Mouse (Mus musculus) heart, embryonic 13.5 days (tissue): ENCODE results near the gene Zfp13. TPM values are rescaled to one million over a fixed set of nuclear protein-coding genes. Genes with fewer than 3 reads are reported as not detected.

ENCODE experiments used
- ATAC-seq: fragments of 200-750 bp; cut with Nextera tagmentation; 2 replicates; pipeline ENCODE4 v1.8.0; 2017; ENCODE audit warnings: moderate TSS enrichment; ENCODE audit not compliant: insufficient number of reproducible peaks, low FRiP score, low TSS enrichment; ENCODE audit errors: extremely low read depth
- H3K27ac ChIP-seq: fragments of 300-500 bp; sonication (generic); replicated peaks from 2 replicates; pipeline ENCODE4 v1.5.1; 2015; ENCODE audit warnings: moderate library complexity, mild to moderate bottlenecking, inconsistent platforms
- H3K27me3 ChIP-seq: fragments of 300-500 bp; sonication (generic); replicated peaks from 2 replicates; pipeline ENCODE4 v1.6.1; 2015; ENCODE audit warnings: mild to moderate bottlenecking, inconsistent platforms
- H3K36me3 ChIP-seq: fragments of 300-500 bp; sonication (generic); 2 replicates; pipeline ENCODE4 v1.6.1; 2015; ENCODE audit warnings: mild to moderate bottlenecking, inconsistent platforms
- H3K4me1 ChIP-seq: fragments of 300-500 bp; sonication (generic); 2 replicates; pipeline ENCODE4 v1.6.1; 2015; ENCODE audit warnings: inconsistent platforms
- H3K4me2 ChIP-seq: fragments of 300-500 bp; sonication (generic); 2 replicates; pipeline ENCODE4 v1.6.1; 2015; ENCODE audit warnings: inconsistent platforms, mild to moderate bottlenecking, moderate library complexity
- H3K4me3 ChIP-seq: fragments of 300-500 bp; sonication (generic); 2 replicates; pipeline ENCODE4 v1.5.1; 2015; ENCODE audit warnings: moderate library complexity, mild to moderate bottlenecking, inconsistent platforms
- H3K9ac ChIP-seq: fragments of 300-500 bp; sonication (generic); 2 replicates; pipeline ENCODE4 v1.6.1; 2015; ENCODE audit warnings: inconsistent platforms, mild to moderate bottlenecking, moderate library complexity
- H3K9me3 ChIP-seq: fragments of 300-500 bp; sonication (generic); 2 replicates; pipeline ENCODE4 v1.6.1; 2016; ENCODE audit warnings: inconsistent platforms
- WGBS: fragments of 180-500 bp; shearing (Covaris S2); methylation state at CpG from one replicate; pipeline ENCODE4 v1.1.7; 2015; ENCODE audit warnings: mixed read lengths; 5-methylcytosine and 5-hydroxymethylcytosine counted together
- polyA plus RNA-seq: library from polyadenylated mRNA; unstranded; fragments of >200 nt; fragmentation: Nextera tagmentation; extraction: Ambion mirVana; gene quantifications from 2 replicates; pipeline ENCODE4 v1.2.1, GENCODE M21; 2015

Zfp13 gene
- polyA plus RNA-seq, 1 experiment from 2014 or later: 9.2 TPM

DNA sequence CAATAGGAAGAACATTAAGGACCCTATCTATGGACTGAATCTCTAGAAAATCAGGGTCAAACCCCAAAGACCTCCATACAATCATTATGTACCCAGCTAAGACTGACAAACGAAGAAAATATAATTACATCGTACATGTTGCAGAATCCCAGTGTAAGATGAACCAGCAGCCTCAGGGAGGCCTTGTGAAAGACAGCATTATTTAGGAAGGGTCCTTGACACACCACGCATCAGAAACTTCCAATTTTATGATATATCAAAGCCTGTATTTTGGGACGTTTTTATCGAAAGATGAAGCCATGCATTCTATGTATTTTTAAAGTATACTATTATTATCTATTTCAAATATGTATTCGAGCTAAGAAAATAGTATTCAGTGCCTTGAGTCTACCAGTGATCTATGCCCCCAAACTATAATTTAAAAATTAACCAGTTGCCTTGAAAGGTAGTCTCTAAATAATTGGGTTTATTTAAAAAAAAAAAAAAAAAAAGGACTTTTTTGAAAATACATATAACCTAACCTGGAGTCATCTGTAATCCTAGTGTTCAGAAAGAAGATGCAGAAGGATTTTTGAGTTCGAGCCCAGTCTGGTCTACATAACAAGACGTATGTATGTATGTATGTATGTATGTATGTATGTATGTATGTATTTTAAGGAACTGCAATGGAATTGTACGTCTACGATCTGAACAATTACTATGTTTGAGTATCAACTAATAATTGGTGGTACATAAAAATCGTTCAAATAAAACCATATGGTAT lies 51.4 kb downstream of the Zfp13 start:
- Histone ChIP-seq H3K4me3 (peak overlapping the region; percentile 86), H3K27ac (no peak overlapping the region), H3K4me1 (peaks cover 26% of the 10 kb centered on the region), H3K9me3 (no peaks in the 10 kb centered on the region), H3K27me3 (no peaks in the 10 kb centered on the region), H3K4me2 (peak overlapping the region; percentile 72), H3K36me3 (no peaks in the 10 kb centered on the region), H3K9ac (no peak overlapping the region)
- no peak for ATAC-seq
- 45% methylated on average over 11 of the region's 11 CpGs for WGBS

DNA sequence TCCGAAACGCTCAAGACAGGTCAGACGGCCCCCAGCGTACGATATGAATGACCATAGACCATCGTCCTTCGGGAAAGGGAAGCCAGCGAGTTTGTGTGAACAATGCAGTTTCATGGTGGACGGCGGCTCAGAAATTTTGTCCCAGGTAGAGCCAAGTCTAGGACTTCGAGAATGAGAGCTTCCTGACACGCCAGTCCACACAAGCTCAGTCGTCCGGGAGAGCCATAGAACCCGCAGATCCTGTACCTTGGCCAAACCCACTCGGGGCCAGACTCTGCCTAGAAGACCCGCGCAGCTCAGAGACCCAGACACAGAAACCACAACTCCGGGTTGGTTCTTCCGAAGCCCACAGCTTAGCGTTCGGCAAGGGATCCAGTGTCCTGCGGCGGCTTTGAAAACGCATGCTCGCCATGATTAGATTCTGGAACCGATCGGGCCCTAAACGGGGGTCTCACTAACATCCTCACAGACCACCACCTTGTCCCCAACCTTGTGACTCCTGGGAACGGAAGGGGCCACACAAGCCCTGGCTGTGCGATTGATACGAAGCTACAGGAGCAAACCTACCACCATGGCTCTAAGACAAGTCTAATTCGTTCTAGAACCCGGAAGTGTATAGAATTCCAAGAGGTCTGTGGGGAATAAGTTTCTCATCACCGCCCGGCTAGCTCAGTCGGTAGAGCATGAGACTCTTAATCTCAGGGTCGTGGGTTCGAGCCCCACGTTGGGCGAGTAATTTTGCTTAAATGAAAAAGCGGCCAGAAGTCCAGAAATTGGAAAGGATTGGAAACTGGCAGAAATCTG lies 52.4 kb downstream of the Zfp13 start:
- H3K4me3 ChIP-seq: peak overlapping the region; percentile 86
- ATAC-seq: peak; percentile 32; the same call in 1 of the 2 replicates
- H3K4me2 ChIP-seq: peak overlapping the region; percentile 71
- H3K9me3 ChIP-seq: no peaks in the 10 kb centered on the region
- H3K27ac ChIP-seq: peak overlapping the region; percentile 82
- peaks cover 33% of the 10 kb centered on the region for H3K4me1 ChIP-seq
- 0 out of 2 replicates have a peak, but pooled peaks cover 3% of the 10 kb centered on the region for H3K27me3 ChIP-seq
- H3K9ac ChIP-seq: peak overlapping the region; percentile 90
- no peaks in the 10 kb centered on the region for H3K36me3 ChIP-seq
- WGBS: under 1% methylated on average over 42 of the region's 42 CpGs

DNA sequence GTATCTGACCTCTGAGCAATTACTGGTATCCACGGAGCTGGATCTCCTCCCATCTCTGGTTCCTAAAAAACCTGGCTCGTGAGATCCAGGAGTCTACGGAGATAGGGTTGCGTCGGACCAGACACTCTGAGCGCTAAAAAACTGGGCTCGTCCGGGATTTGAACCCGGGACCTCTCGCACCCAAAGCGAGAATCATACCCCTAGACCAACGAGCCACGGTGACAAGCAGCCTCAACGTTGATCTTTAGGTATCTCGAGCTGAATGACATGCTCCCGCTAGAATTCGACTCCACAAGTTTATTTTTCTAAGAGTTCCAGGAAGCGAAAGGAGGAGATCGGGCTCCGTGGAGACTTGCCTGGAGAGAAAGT lies 53.0 kb downstream of the Zfp13 start:
- peak overlapping the region; percentile 90 for H3K9ac ChIP-seq
- ATAC-seq: peak; percentile 15; the same call in 1 of the 2 replicates
- peaks cover 9% of the 10 kb centered on the region for H3K27me3 ChIP-seq
- peak overlapping the region; percentile 86 for H3K4me3 ChIP-seq
- H3K4me2 ChIP-seq: peak overlapping the region; percentile 71
- no peaks in the 10 kb centered on the region for H3K9me3 ChIP-seq
- H3K27ac ChIP-seq: peak overlapping the region; percentile 82
- H3K4me1 ChIP-seq: peaks cover 32% of the 10 kb centered on the region
- H3K36me3 ChIP-seq: no peaks in the 10 kb centered on the region
- WGBS: under 1% methylated on average over 20 of the region's 20 CpGs

DNA sequence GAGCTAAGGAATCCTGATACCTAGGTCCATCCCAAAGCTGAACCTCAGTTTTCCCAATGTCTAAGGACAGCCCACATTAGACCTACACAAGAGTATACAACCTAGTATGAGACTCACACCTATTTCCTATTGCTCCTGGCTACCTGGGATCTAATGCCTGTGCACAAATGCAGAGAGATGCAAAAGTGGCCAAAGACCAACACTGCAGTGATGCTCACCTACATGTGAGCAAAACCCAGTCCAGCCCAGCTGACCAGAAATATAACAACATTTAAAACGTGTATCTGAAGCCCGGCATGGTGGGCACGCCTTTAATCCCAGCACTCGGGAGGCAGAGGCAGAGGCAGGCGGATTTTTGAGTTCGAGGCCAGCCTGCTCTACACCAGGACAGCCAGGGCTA lies 53.4 kb downstream of the Zfp13 start:
- WGBS: 11% methylated on average over 6 of the region's 6 CpGs
- no peak for ATAC-seq
- H3K4me3 ChIP-seq: peak overlapping the region; percentile 86

DNA sequence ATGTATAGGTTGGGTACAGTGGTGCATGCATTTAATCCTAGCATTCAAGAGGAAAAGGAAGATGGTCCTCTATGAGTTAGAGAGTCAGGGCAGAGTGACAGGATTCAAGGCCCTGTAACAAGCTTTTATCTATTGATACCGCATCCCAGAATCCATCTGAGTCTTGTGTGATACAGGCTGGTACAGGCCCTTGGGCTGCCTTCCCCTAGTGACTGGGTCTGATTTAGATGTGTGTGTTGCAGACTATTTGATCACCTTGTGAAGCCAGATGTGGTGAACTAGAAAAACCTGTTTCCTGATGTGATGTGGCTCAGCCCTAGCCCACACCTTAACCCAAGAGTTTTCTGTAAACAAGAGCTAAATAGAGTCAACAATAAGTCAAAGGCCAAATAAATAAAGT lies 54.5 kb downstream of the Zfp13 start:
- Histone ChIP-seq H3K27ac (no peak overlapping the region), H3K9ac (no peak overlapping the region), H3K4me1 (peaks cover 25% of the 10 kb centered on the region), H3K36me3 (no peaks in the 10 kb centered on the region), H3K4me3 (no peak overlapping the region), H3K4me2 (no peak overlapping the region), H3K27me3 (peaks cover 23% of the 10 kb centered on the region), H3K9me3 (no peaks in the 10 kb centered on the region)
- no peak for ATAC-seq
- WGBS: 92% methylated on average over 1 of the region's 1 CpGs

More for the DNA sequence above, 53.4 kb downstream of the Zfp13 start:
- Histone ChIP-seq H3K9ac (no peak overlapping the region), H3K4me2 (peak overlapping the region; percentile 71), H3K9me3 (no peaks in the 10 kb centered on the region), H3K27ac (no peak overlapping the region), H3K27me3 (peaks cover 13% of the 10 kb centered on the region), H3K36me3 (no peaks in the 10 kb centered on the region), H3K4me1 (peaks cover 27% of the 10 kb centered on the region)

DNA sequence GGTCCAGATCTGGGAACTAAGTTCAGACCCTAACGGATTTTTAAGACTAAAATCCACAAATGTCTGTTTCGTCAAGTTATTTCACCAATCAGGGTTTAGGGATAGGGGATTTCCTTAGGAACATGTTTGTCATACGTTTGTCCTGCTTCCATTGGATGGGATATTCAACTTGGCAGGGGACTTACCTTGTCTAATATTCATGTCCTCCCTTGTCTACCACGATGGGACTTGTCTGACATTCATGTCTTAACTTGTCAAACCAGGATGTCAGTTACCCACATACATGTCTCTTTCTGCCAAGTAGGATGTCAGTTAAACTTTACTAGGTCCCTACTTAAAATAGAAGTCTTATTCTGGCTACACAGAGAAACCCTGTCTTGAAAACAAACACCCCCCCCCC lies 55.3 kb downstream of the Zfp13 start:
- Histone ChIP-seq H3K4me1 (peaks cover 17% of the 10 kb centered on the region), H3K27me3 (peaks cover 31% of the 10 kb centered on the region), H3K36me3 (no peaks in the 10 kb centered on the region), H3K4me3 (no peak overlapping the region), H3K9me3 (no peaks in the 10 kb centered on the region), H3K4me2 (no peak overlapping the region), H3K27ac (no peak overlapping the region), H3K9ac (no peak overlapping the region)
- no peak for ATAC-seq
- 68% methylated on average over 4 of the region's 4 CpGs for WGBS

DNA sequence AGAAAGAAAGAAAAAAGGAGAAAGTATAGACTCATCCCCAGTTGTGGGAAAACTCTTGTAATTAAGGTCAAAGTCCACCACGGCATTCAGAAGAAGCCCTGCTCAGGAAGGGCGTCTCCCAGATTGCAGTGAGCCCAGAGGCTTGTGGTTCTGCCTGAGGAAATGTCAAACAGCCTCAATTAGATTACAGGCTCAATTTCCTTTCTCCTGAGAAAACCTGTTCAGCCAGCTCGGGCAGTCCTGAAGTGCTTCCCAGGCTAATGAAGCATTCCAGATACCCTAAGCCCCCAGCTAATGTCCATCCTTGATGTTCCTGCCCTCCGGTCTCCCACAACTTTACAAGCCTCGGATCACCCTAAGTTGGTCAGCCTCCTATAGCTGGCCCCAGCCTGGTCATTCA lies 56.0 kb downstream of the Zfp13 start:
- Histone ChIP-seq H3K27ac (no peak overlapping the region), H3K4me2 (no peak overlapping the region)
- WGBS: 43% methylated on average over 5 of the region's 5 CpGs

DNA sequence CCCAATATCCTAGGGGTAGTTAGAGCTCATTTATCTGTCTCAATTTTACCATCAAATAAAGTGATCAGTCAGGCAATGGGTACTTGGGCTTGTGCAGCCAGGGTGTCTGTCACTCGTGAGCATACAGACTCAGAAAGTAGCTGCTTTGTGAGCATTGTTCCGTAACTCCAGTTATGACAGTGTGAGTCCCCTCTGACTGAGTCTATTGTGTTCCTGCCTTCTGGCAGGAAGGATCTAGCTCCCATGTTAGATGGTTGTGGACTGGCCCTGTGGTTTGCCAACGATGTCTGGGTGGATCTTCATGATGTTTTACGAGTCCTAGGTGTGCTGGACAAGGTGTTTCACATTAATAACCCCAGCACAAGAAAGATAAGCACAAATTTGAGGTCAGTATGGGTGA lies 56.5 kb downstream of the Zfp13 start:
- H3K4me2 ChIP-seq: peak overlapping the region; percentile 65
- no peak for ATAC-seq
- H3K4me3 ChIP-seq: peak overlapping the region; percentile 45; the same call in 1 of the 2 replicates
- H3K9ac ChIP-seq: no peak overlapping the region
- 48% methylated on average over 4 of the region's 4 CpGs for WGBS
- H3K36me3 ChIP-seq: no peaks in the 10 kb centered on the region
- H3K4me1 ChIP-seq: peaks cover 20% of the 10 kb centered on the region
- peaks cover 42% of the 10 kb centered on the region for H3K27me3 ChIP-seq
- H3K9me3 ChIP-seq: no peaks in the 10 kb centered on the region
- H3K27ac ChIP-seq: no peak overlapping the region

More for the DNA sequence above, 56.0 kb downstream of the Zfp13 start:
- no peak overlapping the region for H3K9ac ChIP-seq
- H3K9me3 ChIP-seq: no peaks in the 10 kb centered on the region
- no peaks in the 10 kb centered on the region for H3K36me3 ChIP-seq
- peaks cover 37% of the 10 kb centered on the region for H3K27me3 ChIP-seq
- peaks cover 17% of the 10 kb centered on the region for H3K4me1 ChIP-seq
- no peak for ATAC-seq
- no peak overlapping the region for H3K4me3 ChIP-seq

DNA sequence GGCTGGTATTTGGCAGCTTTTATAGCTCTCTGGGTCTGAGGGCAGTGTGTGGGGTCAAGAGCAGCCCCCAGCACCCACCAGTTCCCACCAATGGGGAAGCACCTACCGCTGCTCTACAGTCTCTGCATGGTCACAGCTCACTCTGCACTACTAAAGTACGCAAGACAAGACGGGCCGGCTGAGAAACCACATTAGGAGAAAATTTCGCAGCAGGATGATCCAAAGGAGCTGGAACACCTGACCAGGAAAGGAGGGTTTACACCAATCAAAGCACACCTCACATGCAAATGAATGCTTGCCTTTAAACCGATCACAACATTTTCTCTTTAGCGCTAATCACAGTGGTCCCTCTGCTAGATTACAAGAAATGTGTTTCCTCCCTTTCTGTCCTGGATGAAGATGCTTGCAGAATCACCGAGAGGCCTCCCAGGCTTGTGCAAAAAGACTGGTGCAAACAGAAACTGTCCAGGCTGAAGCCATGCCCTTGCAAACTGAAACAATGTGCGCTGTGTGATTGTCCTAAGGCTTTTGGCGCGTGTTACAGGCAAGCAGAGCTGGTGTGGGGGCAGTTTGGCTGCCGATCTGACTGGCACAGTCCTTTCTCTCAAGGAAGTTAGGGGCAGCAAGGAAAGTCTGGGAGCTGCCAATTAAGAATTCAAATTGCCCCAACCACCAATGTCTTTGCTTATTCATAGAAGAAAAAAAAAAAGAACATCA lies 57.1 kb downstream of the Zfp13 start:
- no peaks in the 10 kb centered on the region for H3K9me3 ChIP-seq
- peaks cover 27% of the 10 kb centered on the region for H3K4me1 ChIP-seq
- WGBS: 16% methylated on average over 12 of the region's 12 CpGs
- peak overlapping the region; percentile 69 for H3K9ac ChIP-seq
- H3K4me3 ChIP-seq: peak overlapping the region; percentile 45
- H3K27ac ChIP-seq: no peak overlapping the region
- peak overlapping the region; percentile 65 for H3K4me2 ChIP-seq
- peaks cover 49% of the 10 kb centered on the region for H3K27me3 ChIP-seq
- no peak for ATAC-seq
- H3K36me3 ChIP-seq: no peaks in the 10 kb centered on the region

DNA sequence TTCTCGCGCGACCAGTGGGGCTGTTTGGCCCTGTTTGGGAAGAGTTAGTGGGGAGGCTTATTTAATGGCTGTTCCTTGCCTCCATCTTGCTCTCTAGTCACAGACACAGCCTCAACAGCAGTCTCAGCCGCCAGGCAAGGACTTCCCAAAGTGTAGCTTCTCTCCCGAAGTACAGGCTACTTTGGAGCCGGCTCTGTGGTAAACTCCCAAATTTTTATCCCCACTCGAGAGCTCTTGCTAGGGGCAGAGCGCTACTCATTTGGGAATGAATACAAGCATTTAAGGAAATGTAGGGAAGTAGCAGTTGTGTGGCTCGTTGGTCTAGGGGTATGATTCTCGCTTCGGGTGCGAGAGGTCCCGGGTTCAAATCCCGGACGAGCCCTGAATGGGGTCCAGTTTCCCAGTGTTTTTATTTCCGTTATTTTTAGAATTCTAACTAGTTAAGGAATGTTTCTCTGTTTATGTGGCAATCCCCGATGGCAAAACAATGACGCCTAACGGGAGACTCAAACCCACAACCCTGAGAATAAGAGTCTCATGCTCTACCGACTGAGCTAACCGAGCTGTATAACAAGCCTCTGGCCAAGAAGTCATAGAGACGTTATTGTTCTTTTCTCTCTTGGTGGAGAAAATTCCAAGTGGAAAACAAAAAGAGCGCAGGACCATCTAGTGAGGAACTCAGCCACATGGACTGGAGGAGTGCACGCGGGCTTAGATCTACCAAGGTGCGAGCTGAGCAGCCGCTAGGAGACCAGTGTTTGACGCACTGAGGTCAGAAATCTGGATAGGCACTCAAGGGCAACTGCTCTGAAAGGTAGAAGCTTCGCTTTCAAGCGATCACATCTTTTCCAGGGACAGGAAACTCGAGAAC lies 58.4 kb downstream of the Zfp13 start:
- no peak overlapping the region for H3K27ac ChIP-seq
- H3K9me3 ChIP-seq: no peaks in the 10 kb centered on the region
- H3K36me3 ChIP-seq: no peaks in the 10 kb centered on the region
- H3K9ac ChIP-seq: no peak overlapping the region
- peaks cover 28% of the 10 kb centered on the region for H3K4me1 ChIP-seq
- ATAC-seq: no peak
- H3K4me2 ChIP-seq: peak overlapping the region; percentile 46
- H3K27me3 ChIP-seq: peaks cover 54% of the 10 kb centered on the region
- H3K4me3 ChIP-seq: peak overlapping the region; percentile 34
- WGBS: 16% methylated on average over 31 of the region's 31 CpGs
